Mouse (Mus musculus): ENCODE measurements around the gene Atl2.

- TF ChIP-seq POLR2A (IDR thresholded peaks at IDR 0.05; ENCODE audit: control insufficient read depth, extremely low read depth, insufficient read depth, low read length, poor library complexity) (no peak), CTCF (IDR thresholded peaks at IDR 0.05; ENCODE audit: borderline replicate concordance, control insufficient read depth, extremely low read depth, insufficient read depth, low read length, poor library complexity) (no peak)
Observed at GRCm38 (mm10) chr17:79894054-79894453, 1.9 kb downstream of the Atl2 start.
